Mouse (Mus musculus): Measurements from ENCODE around the gene Mxd4.

The Mxd4 gene

DNA sequence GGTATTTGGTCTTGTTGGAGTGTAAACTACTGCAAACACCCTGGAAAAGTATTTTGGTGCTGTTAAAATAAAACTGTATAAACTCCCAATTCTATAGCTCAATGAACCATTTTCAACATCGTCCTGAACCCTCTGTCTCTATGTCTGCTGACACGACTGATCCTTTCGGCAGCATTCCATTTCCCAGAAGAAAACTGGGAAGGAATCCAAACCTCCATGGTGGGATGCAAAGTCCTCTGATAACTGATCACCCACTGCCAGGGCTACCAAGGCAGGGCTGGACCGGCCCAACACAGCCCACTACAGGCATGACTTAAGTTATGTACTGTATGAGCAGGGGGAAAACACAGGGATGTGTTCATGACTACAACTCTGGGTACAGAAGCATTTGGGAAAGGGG is 14.5 kb upstream of the Mxd4 start:
- in situ Hi-C loops (cut with MboI; ENCODE audit: low pct_unique_long_range_greater_than_20kb in 1 of 2, low sequenced_read_pairs in 2 of 2, unreplicated experiment in 1 of 2): no loop called here

DNA sequence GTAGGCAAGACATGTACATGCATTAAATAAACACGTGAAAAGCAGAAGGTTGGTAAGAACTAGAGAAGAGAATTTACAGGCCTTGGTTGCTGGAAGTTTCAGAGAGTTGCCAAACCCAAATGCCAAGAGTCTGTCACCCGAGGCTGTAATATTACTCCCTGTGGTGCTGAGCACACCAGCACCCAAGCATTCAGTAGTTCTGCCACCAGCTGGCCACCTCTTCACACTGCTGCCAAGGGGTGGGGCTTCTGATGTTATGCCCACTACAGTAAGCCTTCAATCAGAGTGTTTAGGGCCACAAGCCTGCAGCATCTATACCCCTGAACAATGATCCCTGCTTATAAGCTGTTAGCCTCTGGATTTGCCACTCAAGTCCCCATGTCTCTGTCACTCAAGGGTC is 13.9 kb upstream of the Mxd4 start:
- in situ Hi-C loops (cut with MboI; ENCODE audit: low pct_unique_long_range_greater_than_20kb in 1 of 2, low sequenced_read_pairs in 2 of 2, unreplicated experiment in 1 of 2): no loop called here

DNA sequence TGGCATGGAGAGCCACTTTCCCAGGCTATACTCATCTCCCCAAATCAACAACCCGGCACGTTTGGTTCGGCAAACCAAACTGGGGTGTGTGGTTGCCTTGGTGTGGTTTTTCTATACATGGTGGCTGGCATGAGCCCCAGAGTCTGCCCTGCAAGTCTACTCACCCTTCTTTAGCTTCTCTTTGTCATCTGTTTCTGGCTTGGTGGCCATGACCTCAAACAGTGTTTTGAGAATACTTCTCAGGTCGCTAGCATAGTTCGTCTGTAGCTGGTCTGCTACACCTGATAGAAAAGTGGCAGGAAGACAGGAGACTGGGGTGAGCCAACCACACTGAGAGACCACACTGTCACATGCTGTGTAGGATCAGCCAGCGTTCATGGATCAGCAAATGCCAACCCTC is 11.1 kb upstream of the Mxd4 start:
- in situ Hi-C loops (cut with MboI; ENCODE audit: low pct_unique_long_range_greater_than_20kb in 1 of 2, low sequenced_read_pairs in 2 of 2, unreplicated experiment in 1 of 2): no loop called here

DNA sequence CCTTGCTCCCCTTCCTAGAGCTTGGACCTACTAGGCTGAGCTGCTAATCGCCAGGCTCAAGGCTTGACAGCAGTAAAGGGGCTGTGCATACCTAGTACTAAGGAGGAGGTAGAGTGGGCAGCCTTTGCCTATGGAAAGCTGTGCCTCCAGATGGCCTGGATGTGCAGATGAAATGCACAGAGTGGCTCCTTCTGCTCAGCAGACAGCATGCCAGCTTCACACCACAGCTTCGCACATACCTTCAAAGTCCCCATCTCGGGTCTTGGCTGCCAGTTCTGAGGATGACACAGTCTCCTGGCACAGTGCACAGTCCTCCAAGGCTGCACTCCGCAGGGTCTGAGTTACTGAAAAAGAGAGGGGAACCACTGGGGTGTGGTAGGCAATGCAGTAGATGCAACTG is 9.7 kb upstream of the Mxd4 start:
- in situ Hi-C loops (cut with MboI; ENCODE audit: low pct_unique_long_range_greater_than_20kb in 1 of 2, low sequenced_read_pairs in 2 of 2, unreplicated experiment in 1 of 2): no loop called here

DNA sequence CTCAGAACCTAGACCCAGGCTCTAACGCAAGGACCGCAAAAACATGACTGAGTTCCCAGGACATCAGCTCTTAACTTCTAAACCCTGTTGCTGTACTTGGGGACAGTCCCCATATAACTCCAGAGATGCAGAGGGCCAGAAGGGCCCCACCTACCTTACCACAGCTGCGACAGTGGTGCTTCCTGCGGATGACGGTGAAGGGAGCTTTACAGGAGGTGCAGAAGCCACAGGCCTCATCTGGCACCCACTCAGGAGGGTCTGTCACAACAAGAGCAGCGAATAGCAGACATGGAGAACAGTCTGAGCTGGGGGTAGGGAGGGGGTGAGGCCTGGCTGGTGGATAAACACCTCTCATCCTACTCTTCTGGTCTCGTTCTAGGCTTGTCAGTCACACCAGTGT is 8.9 kb upstream of the Mxd4 start:
- in situ Hi-C loops (cut with MboI; ENCODE audit: low pct_unique_long_range_greater_than_20kb in 1 of 2, low sequenced_read_pairs in 2 of 2, unreplicated experiment in 1 of 2): no loop called here

DNA sequence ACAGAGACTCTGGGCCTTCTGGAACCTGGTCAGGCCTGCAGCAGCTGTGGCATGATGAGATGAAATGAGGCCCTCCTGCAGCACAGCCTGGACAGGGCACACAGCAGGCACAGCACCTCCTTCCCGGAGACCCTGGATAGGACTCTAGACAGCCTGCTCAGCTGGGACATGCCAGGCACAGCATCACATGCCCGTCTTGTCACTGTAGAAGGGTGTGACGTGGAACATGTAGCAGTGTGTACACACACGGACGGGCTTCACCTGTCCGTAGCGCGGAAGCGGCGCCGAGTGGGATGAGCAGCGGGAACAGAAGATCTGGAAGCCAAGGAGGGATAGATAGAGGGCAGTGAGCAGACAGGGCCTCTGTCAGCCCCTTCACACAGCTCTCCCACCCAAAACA is 8.3 kb upstream of the Mxd4 start:
- in situ Hi-C loops (cut with MboI; ENCODE audit: low pct_unique_long_range_greater_than_20kb in 1 of 2, low sequenced_read_pairs in 2 of 2, unreplicated experiment in 1 of 2): no loop called here

DNA sequence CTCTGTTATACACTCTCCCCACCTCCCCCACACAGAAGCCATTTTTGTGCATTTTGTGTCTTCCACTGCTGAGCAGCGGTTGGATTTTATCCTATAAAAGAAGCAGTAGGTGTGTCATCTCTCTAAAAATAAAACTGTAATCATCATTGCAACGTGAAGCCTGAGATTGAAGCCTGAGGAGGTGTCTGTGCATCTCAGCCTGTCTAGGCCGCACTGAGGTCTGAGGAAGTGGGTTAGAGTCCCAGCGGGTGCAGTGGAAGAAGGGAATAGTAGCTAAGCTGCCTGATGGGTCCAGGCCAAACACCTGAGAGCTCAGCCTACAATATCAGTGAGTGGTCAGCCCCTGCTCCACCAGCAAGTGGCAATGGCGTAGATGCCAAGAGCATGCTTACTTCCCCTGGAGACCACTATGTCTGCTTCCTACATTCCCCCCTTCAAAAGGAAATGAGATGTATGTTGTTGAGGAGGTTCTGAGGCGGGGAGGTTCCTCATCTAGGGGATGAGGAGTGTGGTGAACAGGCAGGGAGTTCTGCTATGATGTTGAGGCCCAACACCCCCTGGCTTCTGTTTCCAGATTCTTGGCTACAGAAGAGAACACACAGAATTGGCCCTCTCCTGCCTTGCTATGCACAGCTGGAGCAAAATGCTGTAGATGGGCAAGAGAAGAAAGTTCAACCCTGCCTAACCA is 7.6 kb upstream of the Mxd4 start:
- in situ Hi-C loops (cut with MboI; ENCODE audit: low pct_unique_long_range_greater_than_20kb in 1 of 2, low sequenced_read_pairs in 2 of 2, unreplicated experiment in 1 of 2): no loop called here

DNA sequence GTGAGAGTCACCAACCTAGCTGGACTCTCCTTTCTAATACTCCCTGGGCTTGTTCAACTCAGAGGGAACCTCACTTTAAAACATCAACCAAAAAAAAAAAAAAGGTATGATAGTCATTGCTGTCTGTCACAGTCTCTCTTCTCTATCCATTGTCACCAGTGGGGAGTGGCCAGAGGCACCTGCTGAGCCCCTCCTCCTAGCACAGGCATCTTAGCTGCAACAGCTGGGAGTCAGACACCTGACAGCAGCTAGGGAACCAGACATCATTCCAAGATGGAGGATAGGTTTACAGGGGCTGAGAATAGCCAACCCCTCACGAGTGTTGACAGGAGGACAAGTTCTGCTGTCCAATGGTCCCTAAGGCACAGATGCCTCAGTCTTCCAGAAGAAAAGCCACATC is 6.9 kb upstream of the Mxd4 start:
- in situ Hi-C loops (cut with MboI; ENCODE audit: low pct_unique_long_range_greater_than_20kb in 1 of 2, low sequenced_read_pairs in 2 of 2, unreplicated experiment in 1 of 2): no loop called here

DNA sequence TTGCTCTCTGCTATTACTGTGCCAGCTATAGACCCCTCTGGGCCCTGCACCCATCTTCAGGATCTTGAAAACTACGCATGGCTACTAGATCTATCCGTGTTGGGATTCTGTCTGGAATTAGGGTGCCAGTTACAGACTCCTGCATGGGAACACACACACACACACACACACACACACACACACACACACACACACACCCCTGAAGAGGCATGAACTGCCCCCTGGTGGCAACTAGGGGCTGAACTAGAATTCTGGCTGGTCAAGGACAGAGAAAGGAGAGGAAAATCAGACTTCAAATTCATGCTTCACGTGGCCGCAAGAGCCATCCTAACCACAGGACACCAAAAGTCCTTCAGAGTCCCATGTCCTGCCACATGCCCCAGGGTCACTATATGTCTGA is 4.3 kb upstream of the Mxd4 start:
- in situ Hi-C loops (cut with MboI; ENCODE audit: low pct_unique_long_range_greater_than_20kb in 1 of 2, low sequenced_read_pairs in 2 of 2, unreplicated experiment in 1 of 2): no loop called here

DNA sequence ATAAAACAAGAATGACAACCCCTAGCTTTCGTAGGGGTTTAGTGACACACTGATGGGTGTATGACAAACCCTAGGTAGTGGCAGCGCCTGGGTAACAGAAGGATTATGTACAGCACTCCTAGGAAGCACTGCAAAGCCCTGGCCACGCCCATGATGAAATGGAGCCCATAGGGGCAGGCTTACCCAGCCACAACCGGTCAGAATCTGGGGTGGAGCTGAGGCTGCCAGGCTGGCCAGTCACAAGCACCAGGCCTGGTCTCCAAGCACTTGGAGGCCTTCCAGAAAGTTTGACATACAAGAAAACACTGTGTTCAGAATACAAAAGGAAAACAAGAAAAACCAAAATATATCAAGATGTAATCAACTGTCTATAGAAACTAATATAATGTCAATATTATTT is 3.5 kb upstream of the Mxd4 start:
- in situ Hi-C loops (cut with MboI; ENCODE audit: low pct_unique_long_range_greater_than_20kb in 1 of 2, low sequenced_read_pairs in 2 of 2, unreplicated experiment in 1 of 2): no loop called here

DNA sequence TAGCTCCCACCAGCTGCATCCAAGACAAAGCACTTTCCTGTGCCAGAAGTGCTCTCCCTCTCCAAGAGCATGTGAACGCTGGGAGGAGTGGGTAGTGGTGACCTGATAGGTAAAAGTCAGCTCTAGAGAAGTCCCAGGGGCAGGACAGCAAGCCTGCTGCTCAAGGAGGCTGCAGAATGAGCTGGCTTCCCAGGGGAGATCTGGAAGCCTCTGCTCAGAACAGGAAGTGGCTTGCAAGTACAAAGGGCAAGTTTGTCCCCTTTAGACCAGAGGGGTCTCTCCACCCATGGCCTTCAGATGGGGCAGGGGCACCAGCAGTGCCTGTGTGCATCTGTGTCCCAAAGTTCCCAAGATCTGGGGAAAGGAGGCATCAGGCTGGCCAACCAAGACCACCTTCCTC is 2.0 kb upstream of the Mxd4 start:
- in situ Hi-C loops (cut with MboI; ENCODE audit: low pct_unique_long_range_greater_than_20kb in 1 of 2, low sequenced_read_pairs in 2 of 2, unreplicated experiment in 1 of 2): no loop called here

DNA sequence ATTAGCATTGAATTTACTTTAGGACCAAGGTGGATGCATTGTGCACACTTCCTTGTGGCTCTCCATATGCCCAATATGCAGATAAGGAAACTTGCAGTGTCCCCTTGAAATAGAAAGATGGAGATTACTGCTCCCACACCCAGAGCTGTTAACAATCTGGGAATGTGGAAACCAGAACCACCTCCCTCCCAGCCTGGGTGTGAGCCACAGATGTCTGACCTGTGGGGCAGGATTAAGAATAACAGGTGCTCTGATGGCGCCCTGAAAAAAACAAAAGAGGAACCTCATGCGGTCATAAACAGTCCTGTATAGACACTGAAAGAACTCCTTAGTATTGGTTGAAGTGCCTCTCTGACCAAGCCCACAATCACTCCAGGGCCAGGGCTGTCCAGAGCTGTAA is 1.3 kb upstream of the Mxd4 start:
- in situ Hi-C loops (cut with MboI; ENCODE audit: low pct_unique_long_range_greater_than_20kb in 1 of 2, low sequenced_read_pairs in 2 of 2, unreplicated experiment in 1 of 2): no loop called here

DNA sequence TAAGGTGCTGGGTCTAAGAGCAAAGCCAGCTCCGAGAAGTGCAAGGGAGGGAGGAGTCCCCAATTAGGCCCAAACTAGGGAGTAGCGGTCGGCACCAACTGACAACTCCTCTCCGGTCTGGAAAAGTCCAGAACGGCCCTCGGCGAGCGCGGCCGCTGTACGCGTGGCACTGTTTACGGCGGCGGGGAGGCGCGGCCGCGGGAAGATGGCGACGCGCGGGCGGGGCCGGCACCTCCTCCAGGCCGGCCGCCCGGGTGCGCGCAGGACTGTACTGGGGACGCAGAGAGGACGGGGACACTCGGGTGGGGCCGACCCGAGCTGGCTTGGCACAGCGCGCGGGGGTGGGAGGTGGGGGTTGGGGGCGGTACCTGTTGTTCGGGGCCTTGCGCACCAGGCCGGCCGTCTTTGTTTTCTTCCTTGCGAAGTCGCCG is 544 bp downstream of the Mxd4 start:
- in situ Hi-C loops (cut with MboI; ENCODE audit: low pct_unique_long_range_greater_than_20kb in 1 of 2, low sequenced_read_pairs in 2 of 2, unreplicated experiment in 1 of 2): no loop called here

DNA sequence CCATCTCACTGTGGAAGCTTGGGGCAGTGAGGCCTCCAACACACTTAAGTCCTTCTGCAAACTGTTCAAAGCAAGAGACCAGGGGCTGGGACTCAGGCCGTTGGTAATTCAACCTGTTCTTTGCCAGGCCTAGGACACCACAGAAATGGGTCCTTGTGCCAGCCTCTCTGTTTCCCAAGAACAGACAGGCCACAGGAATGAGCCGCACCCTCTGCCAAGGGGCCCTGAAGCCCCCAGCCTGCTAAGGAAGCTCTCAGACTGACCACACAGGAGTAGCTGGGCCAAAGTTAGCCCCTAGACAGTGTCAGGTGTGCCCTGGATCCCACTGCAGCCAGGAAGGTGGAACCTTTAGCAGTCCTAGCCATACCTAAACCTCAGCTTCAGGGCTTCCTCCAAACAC is 1.1 kb downstream of the Mxd4 start:
- in situ Hi-C loops (cut with MboI; ENCODE audit: low pct_unique_long_range_greater_than_20kb in 1 of 2, low sequenced_read_pairs in 2 of 2, unreplicated experiment in 1 of 2): no loop called here

DNA sequence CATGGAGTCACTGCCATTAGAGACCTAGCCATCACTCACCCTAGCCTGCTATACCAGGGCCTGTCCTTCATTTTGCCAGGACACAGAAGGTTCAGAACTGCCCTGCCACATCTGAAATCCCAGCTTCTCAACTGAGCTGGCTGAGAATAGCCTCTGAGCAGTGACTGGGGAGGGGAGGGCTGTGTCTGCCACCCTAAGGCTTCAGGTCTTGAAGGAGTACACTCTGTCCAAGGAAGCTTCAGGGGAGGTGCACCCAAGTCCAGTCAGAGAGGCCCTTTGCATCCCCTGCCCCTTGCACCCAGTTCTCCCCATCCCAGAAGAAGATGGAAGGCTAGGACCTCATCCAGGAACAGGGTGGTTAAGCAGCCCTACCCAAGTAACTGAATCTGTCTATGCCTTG is 1.7 kb downstream of the Mxd4 start:
- in situ Hi-C loops (cut with MboI; ENCODE audit: low pct_unique_long_range_greater_than_20kb in 1 of 2, low sequenced_read_pairs in 2 of 2, unreplicated experiment in 1 of 2): no loop called here

DNA sequence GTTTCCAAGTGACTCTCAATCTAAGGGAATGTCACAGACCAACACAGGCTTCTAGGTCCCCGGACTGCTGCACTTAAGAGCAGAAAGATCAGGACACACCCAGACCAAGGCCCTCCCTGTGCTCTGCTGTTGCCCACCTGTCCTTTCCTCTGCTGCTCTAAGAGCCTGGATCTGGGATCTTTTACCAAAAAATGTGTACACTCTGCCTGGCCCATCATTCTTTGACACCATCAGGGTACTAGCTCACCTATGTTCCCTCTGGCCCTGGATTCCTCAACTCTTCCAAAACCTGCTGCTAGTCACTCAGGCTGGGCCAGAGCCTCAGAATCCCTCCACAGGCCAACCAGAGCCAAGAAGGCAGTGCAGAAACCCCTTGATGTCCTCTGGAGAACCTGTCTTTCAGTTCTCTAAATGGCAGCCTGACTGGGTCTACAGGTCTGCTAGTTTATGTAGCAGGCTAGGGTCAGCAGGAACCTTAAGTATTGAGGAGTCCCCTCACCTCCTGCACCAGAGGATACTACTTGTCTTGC is 2.4 kb downstream of the Mxd4 start:
- in situ Hi-C loops (cut with MboI; ENCODE audit: low pct_unique_long_range_greater_than_20kb in 1 of 2, low sequenced_read_pairs in 2 of 2, unreplicated experiment in 1 of 2): no loop called here

DNA sequence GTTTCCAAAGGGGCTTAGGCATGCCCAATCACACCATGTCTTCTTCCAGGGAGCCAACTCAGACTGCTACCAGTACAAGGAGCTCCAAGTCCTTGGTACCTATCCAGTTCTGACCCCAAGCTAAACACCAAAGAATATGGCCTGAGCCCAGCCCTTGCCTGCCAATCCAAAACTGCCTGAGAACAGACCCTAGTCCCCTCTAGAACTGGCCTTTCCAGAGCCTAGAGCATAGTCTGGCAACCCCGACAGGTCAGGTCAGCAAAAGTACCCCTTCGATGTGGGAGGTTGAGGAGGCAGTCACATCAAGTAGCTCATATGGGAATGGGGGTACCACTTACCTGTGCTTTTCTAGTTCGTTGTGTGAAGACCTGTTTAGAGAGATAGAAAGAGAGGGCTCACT is 3.5 kb downstream of the Mxd4 start:
- in situ Hi-C loops (cut with MboI; ENCODE audit: low pct_unique_long_range_greater_than_20kb in 1 of 2, low sequenced_read_pairs in 2 of 2, unreplicated experiment in 1 of 2): no loop called here

DNA sequence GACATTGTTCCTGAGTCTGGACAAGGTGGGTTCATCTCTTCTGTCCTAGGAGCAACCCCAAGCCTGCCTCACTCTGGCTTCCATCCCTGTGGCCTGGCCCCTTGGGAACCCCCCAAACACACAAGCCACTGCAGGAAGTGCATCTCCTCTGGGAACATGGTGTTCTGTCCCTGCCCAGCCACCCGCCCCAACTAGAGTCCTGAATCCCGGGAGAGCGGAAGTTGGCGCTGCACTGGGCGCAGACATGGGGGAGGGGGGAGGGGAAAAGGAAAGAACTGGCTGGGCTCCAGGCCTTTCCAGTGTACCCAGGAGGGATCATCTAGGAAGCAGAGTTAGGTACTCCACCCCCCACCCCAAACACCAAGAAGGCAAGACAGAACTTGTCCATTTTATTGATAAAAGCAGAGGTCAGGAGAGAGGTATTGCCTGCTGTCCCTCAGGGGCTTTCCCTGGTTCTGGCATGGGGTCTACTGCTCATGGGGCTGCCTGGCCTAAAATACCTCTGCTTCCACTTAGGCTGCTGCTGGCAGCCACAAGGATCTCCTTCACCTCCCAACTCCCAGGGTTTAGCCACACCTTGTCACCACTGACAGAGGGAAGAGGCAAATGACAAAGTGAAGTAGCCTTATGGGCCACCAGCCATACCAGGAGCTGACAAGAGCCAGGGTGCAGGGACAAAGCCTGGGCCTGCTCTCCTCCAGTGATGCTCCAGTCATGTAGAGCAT is 4.2 kb downstream of the Mxd4 start:
- in situ Hi-C loops (cut with MboI; ENCODE audit: low pct_unique_long_range_greater_than_20kb in 1 of 2, low sequenced_read_pairs in 2 of 2, unreplicated experiment in 1 of 2): no loop called here

DNA sequence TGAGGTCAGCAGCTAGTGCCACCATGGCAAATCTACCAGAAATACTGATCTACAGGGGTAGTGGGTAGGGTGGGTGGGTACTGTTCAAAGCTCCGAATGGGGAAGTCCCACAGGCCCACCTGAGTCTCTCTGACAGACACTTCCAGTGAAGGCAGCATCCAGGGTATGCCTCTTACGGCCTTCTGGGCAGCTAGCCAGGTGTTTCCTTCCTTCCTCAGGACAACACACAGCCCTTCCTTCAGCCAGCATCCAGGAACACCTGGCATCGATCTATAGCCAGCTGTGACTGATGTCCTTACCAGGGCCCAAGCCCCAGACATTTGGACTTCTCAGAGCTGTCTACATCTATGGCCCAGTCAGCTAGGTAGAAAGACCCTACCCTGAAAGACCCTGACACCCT is 5.0 kb downstream of the Mxd4 start:
- in situ Hi-C loops (cut with MboI; ENCODE audit: low pct_unique_long_range_greater_than_20kb in 1 of 2, low sequenced_read_pairs in 2 of 2, unreplicated experiment in 1 of 2): no loop called here

DNA sequence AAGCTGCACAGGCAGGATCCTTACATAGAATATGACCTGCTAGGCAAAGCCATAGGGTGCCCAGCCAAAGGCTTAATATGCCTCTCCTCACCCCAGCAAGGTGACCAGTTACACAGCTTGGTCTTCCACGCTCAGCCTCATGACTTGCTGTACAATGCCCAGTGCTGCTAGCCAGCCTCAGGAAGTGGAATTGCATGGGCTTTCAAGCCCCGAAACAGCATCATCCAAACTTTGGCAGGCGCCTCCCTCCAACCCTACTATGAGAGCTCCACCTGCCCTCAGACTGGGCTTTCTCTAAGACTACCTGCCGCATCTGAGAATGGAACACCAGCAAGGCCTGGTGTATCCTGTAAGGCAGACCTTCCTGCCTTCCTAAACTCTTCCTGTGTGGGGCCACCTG is 9.7 kb downstream of the Mxd4 start:
- in situ Hi-C loops (cut with MboI; ENCODE audit: low pct_unique_long_range_greater_than_20kb in 1 of 2, low sequenced_read_pairs in 2 of 2, unreplicated experiment in 1 of 2): no loop called here

Data from mouse embryonic stem cell (cell line).